Mouse (Mus musculus) midbrain, embryonic 13.5 days (tissue): ENCODE measurements around the gene Olfr548-ps1. TPM values are rescaled to one million over a fixed set of nuclear protein-coding genes. Genes with fewer than 3 reads are reported as not detected.

ENCODE experiments used
- ATAC-seq: fragments of 200-750 bp; cut with Nextera tagmentation; 2 replicates; pipeline ENCODE4 v1.8.0; 2017; ENCODE audit warnings: mild to moderate bottlenecking, moderate TSS enrichment, moderate library complexity
- H3K27ac ChIP-seq: fragments of 300-500 bp; sonication (generic); 2 replicates; pipeline ENCODE4 v1.5.1; 2015; ENCODE audit warnings: inconsistent platforms, mild to moderate bottlenecking, moderate library complexity
- H3K27me3 ChIP-seq: fragments of 300-500 bp; sonication (generic); 2 replicates; pipeline ENCODE4 v1.6.1; 2015; ENCODE audit warnings: mild to moderate bottlenecking, inconsistent platforms
- H3K36me3 ChIP-seq: fragments of 300-500 bp; sonication (generic); 2 replicates; pipeline ENCODE4 v1.6.1; 2015; ENCODE audit warnings: mild to moderate bottlenecking, inconsistent platforms
- H3K4me1 ChIP-seq: fragments of 300-500 bp; sonication (generic); replicated peaks from 2 replicates; pipeline ENCODE4 v1.6.1; 2015; ENCODE audit warnings: inconsistent platforms
- H3K4me2 ChIP-seq: fragments of 300-500 bp; sonication (generic); replicated peaks from 2 replicates; pipeline ENCODE4 v1.6.1; 2015; ENCODE audit warnings: moderate library complexity, mild to moderate bottlenecking, inconsistent platforms
- H3K4me3 ChIP-seq: fragments of 300-500 bp; sonication (generic); replicated peaks from 2 replicates; pipeline ENCODE4 v1.5.1; 2015; ENCODE audit warnings: mild to moderate bottlenecking, inconsistent platforms
- H3K9ac ChIP-seq: fragments of 300-500 bp; sonication (generic); replicated peaks from 2 replicates; pipeline ENCODE4 v1.6.1; 2015; ENCODE audit warnings: mild to moderate bottlenecking, inconsistent platforms
- H3K9me3 ChIP-seq: fragments of 300-500 bp; sonication (generic); 2 replicates; pipeline ENCODE4 v1.6.1; 2016; ENCODE audit warnings: mild to moderate bottlenecking, inconsistent platforms
- WGBS: fragments of 180-500 bp; shearing (Covaris S2); methylation state at CpG from one replicate; pipeline ENCODE4 v1.1.7; 2015; 5-methylcytosine and 5-hydroxymethylcytosine counted together
- polyA plus RNA-seq: library from polyadenylated mRNA; unstranded; fragments of >200 nt; fragmentation: Nextera tagmentation; extraction: Ambion mirVana; gene quantifications from 2 replicates; pipeline ENCODE4 v1.2.1, GENCODE M21; 2015

Olfr548-ps1 gene
- polyA plus RNA-seq, 1 experiment from 2014 or later = not detected

DNA sequence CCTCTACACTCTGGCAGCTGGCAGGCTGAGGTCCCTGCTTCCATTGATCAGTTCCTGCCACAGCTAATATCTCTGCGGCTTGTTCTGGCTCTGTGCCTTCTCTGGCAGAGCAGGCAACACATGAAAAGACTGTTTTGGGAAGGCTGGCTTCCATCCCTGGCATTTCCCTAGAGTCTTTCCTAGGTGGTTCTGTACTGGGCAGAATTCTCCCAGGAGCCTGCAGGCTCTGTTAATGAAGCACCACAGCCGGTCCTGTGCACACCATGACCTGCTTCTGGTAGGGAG, 23.7 kb upstream of the Olfr548-ps1 start:
- Histone ChIP-seq H3K9ac (no peak overlapping the region), H3K4me1 (peaks cover 7% of the 10 kb centered on the region; the same call in 1 of the 2 replicates), H3K9me3 (no peaks in the 10 kb centered on the region), H3K4me3 (no peak overlapping the region), H3K4me2 (no peak overlapping the region), H3K36me3 (no peaks in the 10 kb centered on the region), H3K27ac (no peak overlapping the region), H3K27me3 (peaks cover 21% of the 10 kb centered on the region)
- 85% methylated on average over 2 of the region's 2 CpGs for whole genome bisulfite sequencing
- no peak for ATAC-seq

DNA sequence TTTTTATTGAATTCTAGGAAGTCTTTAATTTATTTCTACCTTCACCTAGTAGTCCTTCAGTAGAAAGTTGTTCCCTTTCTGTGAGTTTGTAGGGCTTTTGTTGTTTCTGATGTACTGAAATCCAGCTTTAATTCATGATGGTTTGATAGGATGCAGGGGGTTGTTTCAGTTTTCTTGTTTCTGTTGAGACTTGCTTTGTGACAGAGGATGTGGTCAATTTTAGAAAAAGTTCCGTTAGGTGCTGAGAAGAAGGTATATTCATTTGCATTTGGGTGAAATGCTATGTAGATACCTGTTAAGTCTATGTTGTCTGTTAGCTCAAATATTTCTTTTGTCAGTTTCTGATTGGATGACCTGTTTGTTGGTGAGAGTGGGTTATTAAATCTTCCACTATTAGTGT, 11.6 kb upstream of the Olfr548-ps1 start:
- 91% methylated on average over 1 of the region's 1 CpGs for WGBS
- Histone ChIP-seq H3K4me2 (no peak overlapping the region), H3K4me1 (no peaks in the 10 kb centered on the region), H3K9ac (no peak overlapping the region), H3K4me3 (no peak overlapping the region), H3K27ac (no peak overlapping the region), H3K9me3 (no peaks in the 10 kb centered on the region), H3K27me3 (no peaks in the 10 kb centered on the region), H3K36me3 (no peaks in the 10 kb centered on the region)
- ATAC-seq = no peak

DNA sequence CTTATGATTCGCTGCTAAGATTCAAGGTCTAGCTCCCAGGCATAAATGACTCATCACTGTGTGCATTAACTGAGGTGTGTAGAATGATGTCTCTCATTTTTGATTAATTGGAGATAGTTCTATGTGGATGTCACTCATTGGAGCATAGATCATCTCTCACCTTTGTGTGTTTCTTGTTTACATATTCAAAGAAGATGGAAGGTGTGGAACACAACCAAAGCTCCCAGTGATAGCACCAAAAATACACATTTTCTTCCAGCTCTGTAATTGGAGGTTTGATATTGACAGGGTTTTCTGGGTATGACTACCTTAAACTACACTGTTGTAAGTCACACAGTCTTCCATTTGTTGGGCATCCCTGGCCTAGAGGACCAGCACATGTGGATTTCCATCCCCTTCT, 6.2 kb upstream of the Olfr548-ps1 start, which contains the start of gene Olfr547:
Gene Olfr547 (plus strand): TSS at position 301 of the 400 bp plus-strand sequence.
- Histone ChIP-seq H3K4me1 (no peaks in the 10 kb centered on the region), H3K27me3 (no peaks in the 10 kb centered on the region), H3K36me3 (no peaks in the 10 kb centered on the region), H3K4me2 (no peak within 1 kb of the TSS), H3K27ac (no peak within 1 kb of the TSS), H3K4me3 (no peak within 1 kb of the TSS), H3K9ac (no peak within 1 kb of the TSS), H3K9me3 (no peaks in the 10 kb centered on the region)
- ATAC-seq = no peak
- WGBS = 94% methylated on average over 1 of the region's 1 CpGs

DNA sequence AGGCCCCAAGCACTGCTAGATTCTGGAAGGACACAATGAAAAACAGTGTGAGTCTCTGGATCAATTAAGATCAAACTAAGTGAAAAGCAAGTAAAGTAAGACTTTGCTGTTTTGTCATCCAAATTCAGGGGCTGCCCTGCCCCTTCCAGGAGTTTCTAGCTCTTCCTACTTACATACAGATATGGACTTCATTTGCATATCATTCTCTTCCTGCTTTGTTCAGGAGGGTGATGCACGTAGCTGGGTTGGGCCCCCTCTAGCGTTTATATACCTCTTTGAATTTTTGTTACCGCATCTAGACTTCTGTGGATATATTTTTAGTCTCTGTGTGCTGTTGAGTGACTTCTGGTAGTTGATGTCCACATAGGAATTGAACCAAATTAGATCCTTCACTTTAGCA, 555 bp downstream of the Olfr548-ps1 start:
- no peak for ATAC-seq
- H3K27ac ChIP-seq = no peak overlapping the region
- 71% methylated on average over 3 of the region's 3 CpGs for WGBS
- H3K4me2 ChIP-seq = no peak overlapping the region
- no peak overlapping the region for H3K9ac ChIP-seq
- no peaks in the 10 kb centered on the region for H3K36me3 ChIP-seq
- H3K4me3 ChIP-seq = no peak overlapping the region
- H3K9me3 ChIP-seq = no peaks in the 10 kb centered on the region
- no peaks in the 10 kb centered on the region for H3K27me3 ChIP-seq
- no peaks in the 10 kb centered on the region for H3K4me1 ChIP-seq

DNA sequence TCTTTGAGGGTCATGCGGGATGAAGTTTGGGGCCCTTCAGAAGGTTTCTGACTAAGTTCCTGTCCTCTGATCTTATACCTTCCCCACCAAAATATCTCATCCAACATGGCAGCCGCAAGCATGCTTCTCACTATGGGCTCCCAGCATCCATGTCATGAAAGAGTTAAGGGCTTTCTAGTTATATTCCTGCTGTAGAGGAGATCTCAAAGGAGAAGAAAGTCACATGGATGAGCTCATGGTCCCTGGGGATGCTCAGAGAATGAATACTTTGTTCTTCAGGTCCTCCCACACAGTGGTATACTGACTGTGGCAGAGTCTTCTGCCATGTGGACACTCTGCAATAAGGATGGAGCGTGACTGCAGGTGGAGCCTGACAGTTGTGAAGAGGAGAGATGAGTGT, 8.9 kb downstream of the Olfr548-ps1 start, which contains the start of gene Olfr549:
Gene Olfr549 (plus strand): TSS at position 301 of the 400 bp plus-strand sequence.
- no peaks in the 10 kb centered on the region for H3K27me3 ChIP-seq
- no peak within 1 kb of the TSS for H3K27ac ChIP-seq
- no peak within 1 kb of the TSS for H3K4me3 ChIP-seq
- H3K4me1 ChIP-seq = no peaks in the 10 kb centered on the region
- 88% methylated on average over 3 of the region's 3 CpGs for whole genome bisulfite sequencing
- no peaks in the 10 kb centered on the region for H3K9me3 ChIP-seq
- H3K9ac ChIP-seq = no peak within 1 kb of the TSS
- H3K36me3 ChIP-seq = no peaks in the 10 kb centered on the region
- H3K4me2 ChIP-seq = no peak within 1 kb of the TSS
- ATAC-seq = no peak

DNA sequence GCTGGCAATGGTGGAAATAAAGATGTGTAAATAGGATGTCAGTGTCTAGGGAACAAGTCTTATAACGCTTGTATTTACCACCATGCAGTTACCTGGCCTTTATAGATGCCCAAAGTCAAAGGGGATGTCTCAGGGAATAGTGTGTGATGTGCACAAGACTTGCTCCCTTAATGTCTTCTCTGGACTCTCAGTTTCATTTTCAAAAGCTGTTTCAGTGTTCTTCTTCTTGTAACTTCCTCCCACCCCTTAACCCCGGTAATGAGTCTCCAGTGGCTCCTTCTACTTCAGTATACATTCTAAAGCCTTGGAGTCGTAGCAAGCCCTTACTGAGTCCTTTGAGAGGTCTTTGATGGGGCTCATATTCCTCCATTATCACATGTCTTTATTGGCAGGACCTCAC, 12.6 kb downstream of the Olfr548-ps1 start:
- Histone ChIP-seq H3K4me1 (no peaks in the 10 kb centered on the region), H3K4me3 (no peak overlapping the region), H3K4me2 (no peak overlapping the region), H3K27ac (no peak overlapping the region), H3K36me3 (no peaks in the 10 kb centered on the region), H3K9ac (no peak overlapping the region), H3K27me3 (no peaks in the 10 kb centered on the region), H3K9me3 (no peaks in the 10 kb centered on the region)
- ATAC-seq = no peak
- 85% methylated on average over 3 of the region's 3 CpGs for WGBS

DNA sequence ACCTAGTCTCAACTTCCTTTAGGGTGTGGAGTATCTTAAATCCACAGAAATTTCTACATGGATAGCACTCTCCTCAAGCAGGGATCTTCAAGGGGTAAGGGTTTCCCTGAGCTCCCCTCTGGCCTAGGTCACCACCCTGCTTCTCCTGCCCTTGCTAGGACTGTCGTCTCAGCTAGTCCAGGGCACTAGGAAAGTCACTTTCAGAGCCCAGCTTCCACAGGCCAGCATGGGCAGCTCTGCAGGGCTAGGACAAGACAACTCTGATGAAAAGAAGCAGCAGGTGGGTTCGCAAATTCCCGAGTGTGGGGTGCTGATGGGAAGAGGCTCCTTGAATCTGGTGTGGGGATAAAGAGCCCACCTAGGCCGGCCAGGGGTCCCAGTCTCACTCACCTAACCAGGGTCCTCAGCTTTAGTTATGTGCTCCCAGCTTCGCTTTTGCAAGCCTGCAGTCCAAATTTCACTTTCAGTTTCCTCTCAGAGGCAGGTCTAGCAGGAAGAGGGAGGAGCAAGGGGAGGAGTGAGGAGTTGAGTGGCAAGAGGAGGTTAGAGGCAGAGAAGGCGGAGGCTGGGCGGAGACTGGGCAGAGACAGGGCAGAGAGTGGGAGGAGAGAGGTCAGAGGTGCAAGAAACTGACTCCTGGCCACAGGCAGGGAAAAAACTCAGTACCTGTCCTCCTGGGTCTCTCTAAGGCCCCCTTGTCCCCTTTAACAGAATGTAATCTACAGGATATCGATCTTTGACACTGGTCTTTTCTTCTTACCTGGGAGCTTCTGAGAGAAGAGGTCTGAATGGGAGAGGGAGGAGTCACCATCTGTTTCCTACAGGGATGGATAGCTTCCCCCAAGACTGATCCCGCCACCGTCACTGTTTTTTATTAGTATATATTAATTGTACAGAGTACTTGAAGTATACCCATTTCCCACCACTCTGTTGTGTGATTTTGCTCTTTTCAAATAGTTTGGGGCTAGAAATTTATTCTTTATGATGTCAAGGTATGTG, 24.6 kb downstream of the Olfr548-ps1 start, which contains the start of gene Trim21:
Gene Trim21 (minus strand): TSS at position 488 of the 999 bp plus-strand sequence.
- H3K4me1 ChIP-seq = peaks cover 8% of the 10 kb centered on the region; the same call in 1 of the 2 replicates
- ATAC-seq = peak; percentile 68
- no peaks in the 10 kb centered on the region for H3K36me3 ChIP-seq
- H3K9me3 ChIP-seq = no peaks in the 10 kb centered on the region
- H3K27me3 ChIP-seq = no peaks in the 10 kb centered on the region
- no peak within 1 kb of the TSS for H3K9ac ChIP-seq
- 23% methylated on average over 10 of the region's 10 CpGs for WGBS
- H3K4me3 ChIP-seq = peak within 1 kb of the TSS; percentile 23
- peak within 1 kb of the TSS; percentile 38 for H3K4me2 ChIP-seq
- H3K27ac ChIP-seq = no peak within 1 kb of the TSS

DNA sequence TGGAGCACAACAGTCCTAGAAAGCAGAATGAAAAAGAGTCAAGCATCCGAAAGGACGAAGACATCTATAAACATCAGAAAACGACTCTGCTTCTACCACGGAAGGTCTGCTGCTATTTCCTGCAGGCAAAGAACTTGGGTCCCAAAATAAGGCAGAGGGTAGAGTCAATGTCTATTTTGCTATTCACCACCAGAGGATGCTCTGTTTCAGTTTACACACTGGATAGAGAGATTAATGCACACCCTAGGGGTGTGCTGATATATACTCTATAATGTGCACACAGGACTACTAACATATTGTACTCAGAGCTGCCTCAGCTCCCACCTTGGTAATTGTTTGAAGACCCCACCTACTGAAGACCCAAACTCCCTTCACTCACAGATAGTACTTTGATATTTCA, 25.5 kb downstream of the Olfr548-ps1 start:
- Histone ChIP-seq H3K4me3 (no peak overlapping the region), H3K27me3 (no peaks in the 10 kb centered on the region), H3K4me1 (no peaks in the 10 kb centered on the region; the same call in 1 of the 2 replicates), H3K36me3 (no peaks in the 10 kb centered on the region), H3K4me2 (no peak overlapping the region), H3K9me3 (no peaks in the 10 kb centered on the region), H3K9ac (no peak overlapping the region), H3K27ac (no peak overlapping the region)
- no peak for ATAC-seq
- WGBS = 91% methylated on average over 4 of the region's 4 CpGs

DNA sequence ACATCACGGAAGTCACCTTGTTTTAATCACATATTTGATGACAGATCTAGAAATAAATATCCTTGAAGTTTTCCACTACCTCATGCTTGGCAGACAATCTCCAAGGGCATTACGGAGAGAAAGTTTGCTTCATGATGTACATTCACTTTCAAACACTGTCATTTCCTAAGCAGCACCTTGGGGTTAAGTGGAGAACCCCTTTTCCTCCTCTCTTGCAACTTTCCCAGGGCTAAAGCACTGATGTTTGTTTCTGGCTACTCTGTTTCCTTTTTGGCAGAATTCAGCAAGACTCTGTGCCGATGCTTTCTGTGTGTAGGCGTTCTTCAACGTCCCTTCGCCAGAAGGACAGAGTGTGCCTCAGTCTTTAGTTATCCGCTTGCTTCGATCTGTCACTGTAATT, 30.4 kb downstream of the Olfr548-ps1 start, which contains the start of gene Olfr550:
Gene Olfr550 (plus strand): TSS at position 301 of the 400 bp plus-strand sequence.
- Histone ChIP-seq H3K9ac (no peak within 1 kb of the TSS), H3K27me3 (no peaks in the 10 kb centered on the region), H3K9me3 (no peaks in the 10 kb centered on the region), H3K4me3 (no peak within 1 kb of the TSS), H3K4me2 (no peak within 1 kb of the TSS), H3K4me1 (peaks cover 13% of the 10 kb centered on the region), H3K27ac (no peak within 1 kb of the TSS), H3K36me3 (no peaks in the 10 kb centered on the region)
- no peak for ATAC-seq
- WGBS = 95% methylated on average over 8 of the region's 8 CpGs

DNA sequence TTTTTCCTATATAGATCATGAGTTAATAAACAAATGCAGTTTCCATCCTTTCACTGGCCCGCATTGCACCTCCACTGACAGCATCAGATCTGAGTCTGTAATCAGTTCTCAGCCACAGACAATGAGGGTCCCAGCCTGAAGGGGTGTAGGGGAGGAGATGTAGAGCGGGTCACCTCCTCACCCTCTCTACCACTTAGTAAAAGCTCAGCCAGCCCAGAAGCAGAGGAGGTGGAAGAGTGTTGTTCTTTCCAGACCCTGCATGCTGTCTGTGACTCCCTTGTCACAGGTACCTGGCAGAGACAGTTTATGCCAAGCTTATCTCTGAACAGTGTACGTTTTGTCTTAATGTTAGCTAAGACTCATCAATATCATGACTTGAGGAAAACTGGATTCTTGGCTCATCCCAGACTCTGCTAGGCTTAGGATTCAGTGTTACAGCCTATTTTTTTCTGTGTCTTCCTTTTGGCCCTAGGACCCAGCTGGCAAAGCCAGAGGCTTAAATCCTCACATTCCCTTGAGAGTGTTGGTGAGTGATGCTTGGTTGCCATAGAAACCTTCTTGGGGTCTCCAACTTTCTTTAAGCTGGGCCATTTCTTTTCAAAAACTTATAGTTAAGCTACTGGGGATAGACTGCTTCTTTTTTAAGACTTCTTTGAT, 32.6 kb downstream of the Olfr548-ps1 start:
- H3K27me3 ChIP-seq = no peaks in the 10 kb centered on the region
- H3K4me2 ChIP-seq = no peak overlapping the region
- H3K4me1 ChIP-seq = peaks cover 13% of the 10 kb centered on the region
- no peak overlapping the region for H3K4me3 ChIP-seq
- H3K36me3 ChIP-seq = no peaks in the 10 kb centered on the region
- H3K9me3 ChIP-seq = no peaks in the 10 kb centered on the region
- ATAC-seq = peak; percentile 88
- 35% methylated on average over 3 of the region's 3 CpGs for WGBS
- H3K9ac ChIP-seq = no peak overlapping the region
- H3K27ac ChIP-seq = peak overlapping the region; percentile 6; the same call in 1 of the 2 replicates

DNA sequence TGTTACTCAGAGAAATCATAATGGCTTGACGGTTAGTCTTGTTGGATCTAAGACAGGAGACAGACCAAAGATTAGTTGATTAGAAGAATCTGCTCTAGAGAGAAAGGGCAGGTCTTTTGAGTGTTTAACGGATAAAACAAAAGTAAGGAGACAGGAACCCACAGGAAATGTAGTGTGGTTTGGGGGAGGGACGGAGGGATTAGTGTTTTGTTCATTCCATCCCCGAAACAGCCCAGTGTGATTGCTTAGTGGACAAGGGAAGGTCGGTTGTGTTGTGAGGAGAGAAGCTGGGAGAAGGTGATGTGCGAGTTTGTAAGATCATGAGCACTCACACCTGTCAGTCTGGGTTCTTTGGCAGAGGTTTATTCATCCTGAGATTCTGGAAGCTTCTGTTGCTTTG, 35.3 kb downstream of the Olfr548-ps1 start:
- Histone ChIP-seq H3K27ac (no peak overlapping the region), H3K4me2 (no peak overlapping the region), H3K27me3 (no peaks in the 10 kb centered on the region), H3K4me1 (peaks cover 13% of the 10 kb centered on the region), H3K9me3 (no peaks in the 10 kb centered on the region), H3K4me3 (no peak overlapping the region), H3K9ac (no peak overlapping the region), H3K36me3 (no peaks in the 10 kb centered on the region)
- 63% methylated on average over 6 of the region's 6 CpGs for whole genome bisulfite sequencing
- no peak for ATAC-seq

DNA sequence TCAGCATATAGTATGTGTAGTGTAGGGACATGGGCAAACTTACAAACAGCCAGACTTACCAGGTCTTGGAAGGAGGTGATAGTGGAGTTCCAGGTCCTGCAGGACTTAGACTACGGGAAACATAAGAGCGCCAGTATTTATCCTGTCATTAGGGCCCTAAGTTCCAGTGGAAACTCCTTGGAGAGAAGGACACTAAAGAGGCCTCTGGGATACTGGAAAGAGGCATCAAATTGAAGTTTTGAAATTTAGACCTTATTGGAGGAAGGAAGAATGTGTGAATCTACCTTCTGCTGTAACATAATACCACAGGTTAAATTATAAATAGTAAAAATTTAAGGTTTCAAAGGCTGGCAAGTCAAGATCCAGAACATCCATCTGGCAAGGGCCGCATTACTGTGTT, 51.1 kb downstream of the Olfr548-ps1 start, which contains the start of gene Olfr551:
Gene Olfr551 (minus strand): TSS at position 101 of the 400 bp plus-strand sequence.
- Histone ChIP-seq H3K9ac (no peak within 1 kb of the TSS), H3K4me1 (no peaks in the 10 kb centered on the region), H3K4me3 (no peak within 1 kb of the TSS), H3K27me3 (no peaks in the 10 kb centered on the region), H3K36me3 (no peaks in the 10 kb centered on the region), H3K4me2 (no peak within 1 kb of the TSS), H3K9me3 (no peaks in the 10 kb centered on the region), H3K27ac (no peak within 1 kb of the TSS)
- WGBS = 94% methylated on average over 3 of the region's 3 CpGs
- no peak for ATAC-seq
